Mouse (Mus musculus) embryonic facial prominence, embryonic 15.5 days (tissue): ENCODE data around the gene 9030624G23Rik. TPM values are rescaled to one million over a fixed set of nuclear protein-coding genes. Genes with fewer than 3 reads are reported as not detected.
"Not testable (repeated sequence)": the region's sequence is repeated elsewhere in the genome, so short reads cannot be mapped to it uniquely, and the experiment has no call there.

Experiments used
- ATAC-seq: fragments of 200-750 bp; cut with Nextera tagmentation; 2 replicates; pipeline ENCODE4 v1.8.0; 2017; ENCODE audit warnings: low read depth, moderate TSS enrichment; ENCODE audit not compliant: insufficient number of reproducible peaks, low FRiP score, low TSS enrichment
- H3K27ac ChIP-seq: fragments of 300-500 bp; sonication (generic); replicated peaks from 2 replicates; pipeline ENCODE4 v1.5.1; 2015; ENCODE audit warnings: mild to moderate bottlenecking, inconsistent platforms
- H3K27me3 ChIP-seq: fragments of 300-500 bp; sonication (generic); 2 replicates; pipeline ENCODE4 v1.6.1; 2015; ENCODE audit warnings: inconsistent platforms
- H3K36me3 ChIP-seq: fragments of 300-500 bp; sonication (generic); 2 replicates; pipeline ENCODE4 v1.6.1; 2015; ENCODE audit warnings: mild to moderate bottlenecking, inconsistent platforms
- H3K4me1 ChIP-seq: fragments of 300-500 bp; sonication (generic); 2 replicates; pipeline ENCODE4 v1.6.1; 2015; ENCODE audit warnings: inconsistent platforms
- H3K4me2 ChIP-seq: fragments of 300-500 bp; sonication (generic); replicated peaks from 2 replicates; pipeline ENCODE4 v1.6.1; 2015; ENCODE audit warnings: mild to moderate bottlenecking, inconsistent platforms
- H3K4me3 ChIP-seq: fragments of 300-500 bp; sonication (generic); replicated peaks from 2 replicates; pipeline ENCODE4 v1.5.1; 2015; ENCODE audit warnings: mild to moderate bottlenecking, inconsistent platforms
- H3K9ac ChIP-seq: fragments of 300-500 bp; sonication (generic); 2 replicates; pipeline ENCODE4 v1.6.1; 2015; ENCODE audit warnings: inconsistent platforms
- H3K9me3 ChIP-seq: fragments of 300-500 bp; sonication (generic); replicated peaks from 2 replicates; pipeline ENCODE4 v1.6.1; 2016; ENCODE audit warnings: inconsistent platforms
- WGBS: fragments of 180-500 bp; shearing (Covaris S2); methylation state at CpG from one replicate; pipeline ENCODE4 v1.1.7; 2015; 5-methylcytosine and 5-hydroxymethylcytosine counted together
- polyA plus RNA-seq: library from polyadenylated mRNA; unstranded; fragments of >200 nt; fragmentation: Nextera tagmentation; extraction: Ambion mirVana; gene quantifications from 2 replicates; pipeline ENCODE4 v1.2.1, GENCODE M21; 2015

9030624G23Rik gene
- polyA plus RNA-seq: 2.5 and 3.5 TPM in 2 replicates

DNA sequence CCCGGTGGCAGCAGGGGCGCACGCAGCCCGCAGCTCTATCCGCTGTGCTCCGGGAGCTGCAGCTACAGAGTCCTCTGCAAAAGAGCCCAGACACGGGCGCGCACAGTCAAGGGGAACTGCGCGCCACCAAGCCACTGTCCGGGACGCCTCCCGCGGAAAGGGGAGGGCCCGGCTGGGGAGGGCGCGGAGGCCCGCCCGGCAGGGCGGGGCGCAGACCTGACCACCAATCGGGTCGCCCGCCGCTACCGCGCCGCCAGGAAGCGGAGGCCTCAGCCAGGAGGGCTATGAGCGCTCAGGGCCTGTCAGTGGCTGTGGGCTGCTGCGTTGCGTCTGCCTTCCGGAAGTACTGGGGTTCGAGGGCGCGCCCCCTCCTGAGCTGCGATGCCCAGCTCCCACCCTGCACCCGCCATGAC lies at the start of gene 9030624G23Rik:
TSS of gene 9030624G23Rik (minus strand) at position 139 of the 413 bp plus-strand sequence.
- H3K4me1 ChIP-seq, H3K9ac ChIP-seq, H3K36me3 ChIP-seq, H3K9me3 ChIP-seq, H3K27me3 ChIP-seq, ATAC-seq, H3K27ac ChIP-seq: not testable (repeated sequence)
- WGBS: 4% methylated on average over 32 of the region's 39 CpGs
- H3K4me3 ChIP-seq: peak within 1 kb of the TSS; percentile 51
- H3K4me2 ChIP-seq: peak within 1 kb of the TSS; percentile 45

DNA sequence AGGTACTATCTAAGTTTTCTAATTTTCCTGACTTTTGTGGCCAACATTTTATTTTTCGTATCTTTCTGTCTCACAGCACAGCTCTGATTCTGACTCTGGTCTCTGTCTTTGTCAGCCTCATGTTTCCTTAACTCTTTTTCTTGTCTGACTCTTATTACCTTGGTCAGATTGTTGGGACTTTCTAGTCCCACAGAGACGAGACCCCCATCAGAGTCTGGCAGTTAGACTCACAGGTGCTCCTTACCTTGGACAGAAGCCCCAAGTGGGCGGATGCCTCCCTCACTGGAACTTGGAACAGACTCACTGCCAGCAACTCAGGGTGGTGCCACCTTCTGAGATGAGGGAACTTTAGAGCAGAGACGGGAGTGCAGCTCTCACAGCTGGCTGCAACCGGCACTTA lies 13.9 kb downstream of the 9030624G23Rik start:
- H3K4me1 ChIP-seq, ATAC-seq, H3K27ac ChIP-seq, H3K36me3 ChIP-seq, H3K4me2 ChIP-seq, H3K27me3 ChIP-seq, H3K9ac ChIP-seq, H3K4me3 ChIP-seq, H3K9me3 ChIP-seq: not testable (repeated sequence)
- 92% methylated on average over 2 of the region's 5 CpGs for WGBS
